Mouse (Mus musculus) adrenal gland, adult 8-10 months (tissue): ENCODE measurements around the gene Adprm. TPM values are rescaled to one million over a fixed set of nuclear protein-coding genes. Genes with fewer than 3 reads are reported as not detected.

ENCODE experiments used
- DNase-seq: peaks from one replicate; pipeline ENCODE4 v3.0.0; 2022
- microRNA-seq, 2 experiments: library from miRNA; unstranded; fragments of <30 nt; microRNA quantifications; one replicate each; pipeline ENCODE4 v1.2.0; 2022
- total RNA-seq, 4 experiments: library from RNA; stranded (reverse); gene quantifications; 2 replicates each; pipeline ENCODE4 v1.2.4; 2022

Gene Adprm
- total RNA-seq, 4 experiments from 2014 or later: 23.4 to 37.2 (median 30.9) TPM

DNA sequence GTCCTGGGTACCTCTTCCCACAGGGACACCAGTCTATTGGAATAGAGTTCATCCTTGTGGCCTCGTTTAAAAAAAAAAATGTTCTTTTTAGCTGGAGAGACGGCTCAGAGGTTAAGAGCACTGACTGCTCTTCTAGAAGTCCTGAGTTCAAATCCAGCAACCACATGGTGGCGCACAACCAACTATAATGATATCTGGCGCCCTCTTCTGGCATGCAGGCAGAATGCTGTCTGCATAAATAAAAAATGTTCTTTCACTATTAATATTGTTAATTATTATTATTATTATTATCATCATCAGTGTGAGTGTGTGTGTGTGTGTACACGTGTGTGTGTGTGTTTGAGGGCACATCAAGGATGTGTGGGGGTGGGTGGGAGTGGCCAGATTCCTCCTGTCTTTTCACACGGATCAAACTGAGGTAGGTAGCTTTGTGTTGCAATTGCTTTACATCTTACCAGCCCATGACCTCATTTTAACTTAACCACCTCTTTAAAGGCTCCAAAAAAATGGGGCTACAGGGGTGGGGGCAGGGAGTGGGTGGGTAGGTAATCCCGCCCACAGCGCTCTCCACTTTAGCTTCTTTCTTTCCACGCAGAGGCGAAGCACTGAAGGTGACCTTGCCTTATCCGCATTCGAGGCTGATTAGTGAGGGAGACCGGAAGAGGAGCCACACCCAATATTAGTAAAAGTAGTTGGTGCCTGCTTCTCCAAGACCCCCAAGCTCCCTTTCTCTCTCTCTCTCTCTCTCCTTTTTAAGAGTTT, 29.9 kb downstream of the Adprm start:
- no peak for DNase-seq

DNA sequence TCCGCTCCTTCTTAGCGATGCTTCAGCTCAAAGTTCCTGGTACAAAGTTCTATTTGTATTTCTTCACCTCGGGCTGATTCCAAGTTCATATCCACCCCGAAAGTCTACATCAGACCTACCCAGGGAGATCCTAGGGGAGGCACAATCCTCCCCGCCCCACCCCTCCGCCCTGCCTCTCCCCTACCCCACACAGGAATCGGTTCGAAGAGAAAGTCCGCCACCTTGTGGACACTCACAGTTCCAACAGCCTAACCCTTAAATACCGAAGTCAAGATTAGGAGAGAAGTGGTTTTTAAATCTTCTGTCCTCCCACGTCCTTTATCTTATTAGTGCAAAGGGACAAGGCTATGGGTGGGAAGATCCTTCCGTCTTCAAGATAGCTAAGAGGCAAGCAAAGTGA, 31.4 kb downstream of the Adprm start:
- DNase-seq: peak; percentile 36

DNA sequence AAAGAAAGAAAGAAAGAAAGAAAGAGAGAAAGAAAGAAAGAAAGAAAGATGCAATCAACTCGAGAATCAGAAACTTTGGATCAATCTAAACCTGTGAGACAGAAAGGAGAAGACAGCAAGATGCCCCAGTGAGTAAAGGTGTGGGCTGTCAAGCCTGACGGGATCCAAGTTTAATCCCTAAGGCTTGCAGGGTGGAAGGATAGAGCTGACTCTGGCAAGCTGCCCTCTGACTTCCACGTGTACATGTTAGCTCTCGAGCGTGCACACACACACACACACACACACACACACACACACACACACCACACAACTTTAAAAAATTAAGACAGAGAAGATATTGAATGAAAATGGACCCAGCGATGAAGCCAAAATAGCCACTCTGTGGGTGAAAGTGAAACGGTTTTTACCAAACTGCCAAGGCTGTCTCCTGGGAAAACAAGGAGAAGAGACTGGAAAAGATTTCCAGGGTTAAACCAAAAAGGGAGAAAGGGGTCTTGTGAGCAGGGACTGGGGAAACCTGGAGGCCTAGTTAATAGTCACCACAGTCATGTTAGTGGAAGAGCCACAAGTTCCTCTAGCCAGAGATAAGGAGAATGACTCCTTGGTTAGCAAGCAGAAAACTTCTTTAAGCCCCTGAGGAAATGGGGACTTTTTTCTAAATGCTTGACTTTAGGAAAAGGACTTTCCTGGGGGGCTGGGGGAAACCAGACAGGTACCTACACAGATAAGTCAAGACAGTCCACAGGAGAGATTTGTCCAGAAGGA, 32.5 kb downstream of the Adprm start:
- no peak for DNase-seq

DNA sequence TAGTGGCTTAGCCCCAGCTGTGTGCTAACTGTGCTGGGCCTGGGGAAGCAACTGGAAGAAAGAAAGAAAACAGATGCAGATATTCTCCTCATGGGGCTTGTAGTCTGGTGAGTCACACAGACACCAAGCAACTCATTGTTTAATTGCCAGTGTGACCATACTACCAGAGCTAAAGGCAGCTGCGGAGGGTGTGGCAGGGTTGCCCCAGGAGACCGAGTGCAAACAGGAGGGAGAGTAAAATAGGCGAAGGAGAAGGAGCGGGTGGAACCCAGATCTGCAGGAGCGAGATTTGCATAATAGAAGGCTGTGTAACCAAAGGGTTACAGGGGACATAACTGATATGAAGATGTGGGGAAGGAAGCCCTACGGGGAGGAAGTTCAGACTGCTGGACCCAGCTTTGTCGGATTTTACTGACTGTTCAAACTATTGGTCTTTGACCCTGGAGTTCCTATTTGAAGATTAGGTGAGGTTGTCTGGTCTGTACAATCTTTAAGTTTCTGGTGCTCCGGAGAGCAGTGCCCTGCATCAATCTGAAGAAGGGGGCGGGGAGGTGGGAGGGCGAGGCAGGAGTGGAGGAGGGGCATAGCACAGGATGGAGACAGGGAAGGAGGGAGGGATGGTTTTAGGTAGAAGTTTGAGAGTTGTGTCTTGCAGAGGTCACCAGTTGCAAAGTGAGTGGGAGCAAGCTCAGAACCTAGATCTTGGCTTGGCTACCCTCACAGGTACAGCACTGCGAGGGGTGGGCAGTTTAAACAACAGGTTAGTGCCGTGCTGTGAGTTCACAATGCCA, 34.4 kb downstream of the Adprm start:
- DNase-seq: no peak

DNA sequence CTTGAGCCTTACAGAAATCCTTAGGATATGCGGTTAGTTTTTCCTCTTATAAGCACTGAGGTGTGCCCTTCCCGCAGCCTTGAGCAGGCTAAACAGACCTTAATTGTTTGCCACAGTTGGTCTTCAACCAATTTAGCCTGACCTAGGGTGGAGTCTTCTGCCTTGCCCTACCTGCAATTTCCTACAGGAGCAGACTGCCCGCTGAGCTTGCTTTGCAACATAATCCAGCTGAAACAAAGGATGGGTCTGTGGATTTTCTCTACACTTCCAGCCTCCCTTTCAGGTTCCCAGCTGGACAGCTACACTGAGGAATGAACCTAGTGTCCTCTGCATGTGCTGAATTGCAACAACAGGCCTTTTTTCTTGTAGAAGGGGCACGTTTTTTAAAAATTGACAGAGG, 40.8 kb downstream of the Adprm start:
- no peak for DNase-seq

DNA sequence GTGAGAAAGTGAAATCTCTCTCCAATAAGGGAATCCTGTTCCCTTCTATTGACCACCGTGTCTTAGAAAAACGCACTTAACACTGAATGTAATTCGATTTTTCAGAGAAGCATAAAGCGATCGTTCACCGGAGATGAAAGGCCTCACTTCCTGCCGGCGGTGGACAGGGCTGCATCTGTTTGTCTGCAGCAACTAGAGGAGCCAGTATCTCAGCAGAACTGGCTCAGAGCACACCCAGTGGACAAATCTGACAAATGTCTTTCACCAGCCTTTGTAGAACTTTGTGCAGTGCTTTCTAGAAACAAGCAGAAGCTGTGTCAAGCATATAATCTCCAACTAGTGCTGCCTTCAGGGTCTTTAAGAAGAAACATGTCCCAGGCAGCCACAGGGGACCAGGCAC, 42.0 kb downstream of the Adprm start:
- DNase-seq: no peak

DNA sequence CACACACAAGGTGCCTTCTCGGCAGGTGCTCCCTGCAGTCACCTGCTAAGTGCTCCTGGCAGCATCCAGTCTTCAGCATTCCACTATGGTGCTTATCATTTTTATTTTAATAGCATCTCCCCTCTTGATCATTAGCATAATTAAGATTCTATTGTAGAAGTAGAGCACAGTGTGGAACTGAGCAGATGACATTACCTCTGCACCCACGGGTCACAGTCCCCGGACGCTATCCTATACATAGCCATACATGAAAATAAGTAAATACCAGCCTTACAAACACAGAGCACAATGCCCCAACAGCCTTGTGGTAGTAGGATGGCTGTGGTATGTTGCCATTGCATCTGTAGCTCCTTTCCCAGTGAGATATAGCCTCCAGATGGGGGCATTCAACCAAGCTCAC, 43.9 kb downstream of the Adprm start:
- DNase-seq: no peak

DNA sequence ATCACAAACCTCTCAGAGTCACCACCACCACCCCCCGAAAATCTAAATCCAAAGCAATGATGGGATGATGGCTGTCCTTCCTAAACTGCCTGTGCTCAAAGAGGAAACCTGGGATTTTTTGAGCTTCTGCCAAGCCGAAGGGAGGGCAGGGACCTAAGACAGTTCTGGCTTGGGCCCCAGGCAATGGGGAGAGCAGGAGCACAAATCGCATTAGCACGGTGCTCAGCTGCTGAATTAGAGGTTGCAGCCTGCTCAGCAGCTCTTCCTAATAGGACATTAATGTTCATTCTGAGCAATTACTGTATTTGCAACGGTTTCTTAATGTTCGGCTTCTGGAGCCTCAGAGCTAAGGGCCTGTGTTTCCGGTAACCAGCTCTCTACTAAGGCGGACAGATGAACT, 44.4 kb downstream of the Adprm start:
- no peak for DNase-seq

DNA sequence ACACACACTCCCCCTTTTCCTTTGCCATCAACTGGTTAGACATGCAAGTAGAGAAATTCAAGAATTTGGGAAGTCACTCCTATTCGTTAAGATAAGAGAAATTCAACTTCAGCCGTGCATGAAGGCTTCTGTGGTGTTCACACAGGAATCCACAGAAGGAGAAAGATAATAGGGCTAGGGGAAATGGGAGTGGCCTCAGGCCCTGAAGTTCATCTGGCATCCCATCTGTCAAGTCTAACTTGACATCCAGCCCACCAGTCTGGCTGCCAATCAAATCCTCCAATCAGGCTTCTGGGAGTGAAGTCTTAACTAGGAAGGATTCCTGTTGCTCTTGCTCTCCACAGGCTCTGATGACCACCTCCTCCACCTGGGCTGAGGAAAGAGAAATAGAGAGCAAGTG, 49.5 kb downstream of the Adprm start:
- no peak for DNase-seq

DNA sequence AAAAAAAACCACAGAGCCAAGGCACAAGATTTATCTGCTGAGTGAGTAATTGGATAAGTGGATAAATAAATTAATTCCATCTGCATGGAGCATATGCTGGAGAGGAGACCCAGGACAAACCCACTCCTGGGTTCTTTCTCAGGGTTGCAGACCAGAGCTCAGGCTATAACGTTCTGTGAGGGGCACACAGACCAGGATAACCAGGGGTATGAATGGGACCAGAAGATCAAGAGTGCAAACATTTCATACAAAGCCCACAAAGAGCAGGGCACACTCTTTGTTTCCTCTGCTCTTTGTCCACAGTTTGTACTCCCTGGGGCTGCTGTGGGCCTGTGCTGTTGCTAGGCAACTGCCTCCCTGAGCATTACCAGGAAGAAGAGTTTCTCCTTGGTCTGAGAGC, 50.7 kb downstream of the Adprm start:
- no peak for DNase-seq

DNA sequence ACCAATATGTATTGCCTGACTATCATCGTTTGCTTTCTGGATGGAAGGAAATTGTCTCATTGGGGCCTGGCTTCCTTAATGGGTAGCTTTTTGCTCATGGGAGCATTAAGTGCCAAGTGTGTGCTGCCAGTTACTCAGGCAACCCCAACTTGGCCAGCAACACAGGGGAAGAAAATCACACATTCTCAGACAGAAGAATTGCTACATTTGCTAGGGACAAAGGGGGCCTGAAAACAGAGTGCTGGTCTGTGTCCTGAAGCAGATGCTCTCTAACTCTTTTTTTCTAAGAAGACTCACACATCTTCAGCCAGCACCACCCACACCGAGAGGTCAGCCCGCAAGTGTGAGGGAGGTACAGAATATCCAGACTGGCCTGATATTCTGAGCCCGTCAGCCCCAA, 51.7 kb downstream of the Adprm start:
- DNase-seq: no peak

DNA sequence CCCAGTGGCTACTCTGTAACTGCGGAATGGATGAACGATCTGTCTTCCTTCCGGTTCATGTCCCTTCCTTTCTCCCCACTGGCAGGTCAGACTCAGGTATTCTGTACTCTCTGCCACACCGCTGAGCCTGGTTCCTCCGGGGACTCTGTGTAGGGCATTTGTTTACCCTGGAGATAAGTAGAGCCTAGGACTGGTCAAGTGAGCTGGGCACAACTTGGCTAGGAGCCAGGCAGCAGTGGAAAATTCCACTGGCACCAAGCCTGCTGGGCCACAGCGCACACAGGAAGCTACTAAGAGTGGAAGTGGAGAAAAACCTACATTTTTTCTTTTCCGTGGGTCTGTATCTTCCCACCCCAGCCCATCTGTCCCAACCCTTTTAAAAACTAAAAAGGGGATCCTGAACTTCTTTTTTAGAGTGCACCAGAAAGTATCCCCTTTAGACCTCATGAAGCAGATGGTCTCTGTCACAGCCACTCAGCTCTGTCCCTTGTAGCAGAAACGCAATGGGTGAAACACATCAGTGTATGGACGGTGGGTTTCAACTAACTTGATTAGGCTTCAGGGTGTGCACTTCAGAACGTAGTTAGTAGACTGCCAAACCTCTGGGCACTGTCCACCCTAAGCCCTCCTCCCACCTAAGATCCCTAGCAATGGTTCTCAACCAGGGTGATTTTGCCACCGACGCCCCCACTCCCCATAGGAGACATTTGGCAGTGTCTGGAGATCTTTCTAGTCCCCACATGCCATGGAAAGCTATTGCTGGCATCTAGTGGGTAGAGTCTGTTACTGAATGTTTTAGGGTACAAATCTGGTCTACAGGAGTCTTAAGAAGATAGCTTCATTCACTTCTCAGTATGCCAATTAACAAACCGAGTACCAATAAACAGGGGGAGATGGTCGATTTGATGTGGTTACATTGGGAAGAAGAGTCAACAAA, 53.7 kb downstream of the Adprm start:
- peak; percentile 77 for DNase-seq

DNA sequence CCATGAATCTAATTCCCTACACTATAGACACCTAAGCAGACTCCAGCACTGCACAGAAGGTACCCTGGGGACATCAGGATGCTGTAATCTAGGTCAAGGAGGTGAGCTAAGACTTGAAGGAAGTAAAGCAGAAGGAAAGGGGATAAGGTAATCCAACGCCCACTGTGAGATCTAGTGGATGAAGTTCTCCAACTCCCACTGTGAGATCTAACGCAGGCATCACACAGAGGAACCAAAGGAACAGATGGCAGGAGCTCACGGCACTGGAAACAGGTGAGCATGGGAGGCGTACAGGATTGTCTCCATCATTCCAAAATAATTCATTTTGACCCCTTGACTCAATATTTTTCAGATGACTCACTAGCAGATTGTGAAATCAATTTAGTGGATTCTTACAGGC, 55.9 kb downstream of the Adprm start:
- DNase-seq: no peak

DNA sequence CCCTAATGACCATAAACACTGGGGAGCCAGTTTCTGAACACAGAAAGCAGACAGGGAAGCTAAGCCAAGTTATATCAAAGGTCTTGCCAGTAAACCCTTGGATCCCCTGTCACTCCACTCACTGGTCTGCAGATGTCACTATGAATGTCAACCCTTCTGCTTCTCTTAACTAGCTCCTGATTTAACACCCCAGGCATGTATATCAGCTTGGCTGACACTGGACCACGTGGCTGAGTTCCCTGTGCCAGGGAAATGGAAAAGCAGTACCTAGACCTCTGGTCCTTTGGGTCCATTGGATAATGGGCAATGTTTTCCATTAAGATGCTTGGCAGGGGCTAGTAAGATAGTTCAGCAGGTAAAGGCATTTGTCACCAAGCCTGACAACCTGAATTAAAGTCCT, 58.7 kb downstream of the Adprm start:
- no peak for DNase-seq

DNA sequence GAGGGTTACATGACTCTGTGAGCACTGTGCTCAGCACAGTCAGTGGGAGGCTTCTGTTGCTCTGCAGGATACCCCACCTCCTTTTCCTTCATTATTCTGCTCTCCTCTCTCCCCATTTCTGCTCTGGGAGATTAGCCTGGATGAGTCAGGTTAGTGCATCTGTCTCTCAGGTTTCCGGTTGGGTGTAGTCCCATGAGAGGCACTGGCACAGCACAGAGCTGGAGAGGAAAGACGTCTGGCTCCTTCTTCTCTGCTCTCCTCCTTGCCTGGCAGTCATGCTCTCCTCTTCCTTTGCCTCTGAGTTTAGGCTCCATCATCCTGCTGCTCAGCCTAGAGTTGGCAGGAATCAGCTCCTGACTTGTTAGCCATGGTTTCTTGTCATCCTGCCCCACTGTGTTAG, 60.2 kb downstream of the Adprm start:
- no peak for DNase-seq

Small RNAs within 50 kb of the gene (microRNA-seq; reads per million reads assigned to microRNA genes)
- 0 to 0.17 reads per million in 2 experiments for gene Mir6923

Other genes starting within 250 kb of the Adprm start
- gene Pirt, start 140.6 kb downstream of the Adprm start, total RNA-seq: 10 to 100 TPM in 3 of 4 experiments, 1 to 10 TPM in 1; 9.3 to 20.8 (median 14.1) TPM
- not detected for gene Tmem238l, start 96.0 kb downstream of the Adprm start, total RNA-seq
- 10 to 100 TPM in 1 of 4 experiments, 1 to 10 TPM in 3; 8.1 to 10.0 (median 9.4) TPM for gene Tmem220, start 27.4 kb downstream of the Adprm start, total RNA-seq
- 10 to 100 TPM; 20.1 to 26.5 (median 21.6) TPM for gene Sco1, start 76 bp upstream of the Adprm start, total RNA-seq
- under 1 TPM in 3 of 4 experiments, not detected in 1; 0.05 to 0.17 (median 0.09) TPM for gene Myh3, start 25.7 kb upstream of the Adprm start, total RNA-seq
- not detected for gene Myh2, start 118.4 kb upstream of the Adprm start, total RNA-seq
- under 1 TPM in 3 of 4 experiments, not detected in 1; 0.17 to 0.35 (median 0.25) TPM for gene Myh1, start 147.5 kb upstream of the Adprm start, total RNA-seq
- gene Myh4, start 185.4 kb upstream of the Adprm start, total RNA-seq: not detected
- not detected for gene Myh8, start 224.5 kb upstream of the Adprm start, total RNA-seq